In genomic region chr19:12466204-12466603, GRCm38 (mm10) we compare ENCODE assay signal across 10 mouse cellular contexts. TPM values are rescaled to one million over a fixed set of nuclear protein-coding genes. Genes with fewer than 3 reads are reported as not detected.
DNase-seq lines count a peak whose midpoint lies in the region; ATAC-seq and TF ChIP-seq lines count a peak whose summit lies in the region.
"Had no signal": no experiment of that assay in that cellular context is flagged by ENCODE, and none has a peak within 500 bp of the region (broad histone marks: within the 10 kb centered on the region; RNA-seq: fewer than 3 reads in every experiment).

No protein-coding gene starts in this region.

- peak; percentile 80 for TF ChIP-seq CTCF in liver, adult 2 months (IDR thresholded peaks at IDR 0.05; ENCODE audit: low read depth, low read length)
- TF ChIP-seq CTCF in midbrain, postnatal 0 days (IDR thresholded peaks at IDR 0.05): peak; percentile 89

- H3K9me3 ChIP-seq in midbrain, postnatal 0 days (ENCODE audit: low read length): no peaks in the 10 kb centered on the region
- H3K9me3 ChIP-seq: stomach, embryonic 15.5 days had no signal

- H3K27ac ChIP-seq in liver, adult 2 months (replicated peaks; ENCODE audit: insufficient read depth, low read depth, low read length): no peak overlapping the region
- no peak overlapping the region for H3K27ac ChIP-seq in midbrain, postnatal 0 days (ENCODE audit: low read depth, low read length)
- H3K27ac ChIP-seq: stomach, embryonic 15.5 days had no signal

- no peak overlapping the region for H3K9ac ChIP-seq in liver, adult 2 months (ENCODE audit: low read depth, low read length)
- no peak overlapping the region for H3K9ac ChIP-seq in midbrain, postnatal 0 days (replicated peaks; ENCODE audit: low read length, poor library complexity, severe bottlenecking)
- H3K9ac ChIP-seq: stomach, embryonic 15.5 days had no signal

- DNase-seq in B cell, adult 2 months: peak; percentile 80 to 81
- peak; percentile 82 for DNase-seq in Muller cell, postnatal 12 days (ENCODE audit: inconsistent ontology term)
- DNase-seq in cerebellum, postnatal 25 days: peak; percentile 62 to 68
- peak; percentile 36 to 45 for DNase-seq in gastrocnemius, adult 8-10 months (ENCODE audit: low spot score in 2 of 2)
- DNase-seq in kidney, adult 8-10 months: peak; percentile 62 to 72
- peak; percentile 66 for DNase-seq in liver, adult 2 months (ENCODE audit: extremely low read depth, low read depth, low spot score)
- peak; percentile 63 for DNase-seq in midbrain, postnatal 0 days (ENCODE audit: low spot score)
- DNase-seq in testis, postnatal 10 days (ENCODE audit: low spot score): peak; percentile 73

- H3K79me2 ChIP-seq in liver, adult 2 months (ENCODE audit: control insufficient read depth, insufficient read depth, low read length): no peaks in the 10 kb centered on the region

- H3K4me2 ChIP-seq in midbrain, postnatal 0 days (ENCODE audit: low read depth, low read length, poor library complexity, severe bottlenecking): no peak overlapping the region
- H3K4me2 ChIP-seq: stomach, embryonic 15.5 days had no signal

- H3K4me1 ChIP-seq in liver, adult 2 months (ENCODE audit: control insufficient read depth, insufficient read depth, low read length): peaks cover 7% of the 10 kb centered on the region; the same call in 1 of the 2 replicates
- H3K4me1 ChIP-seq in midbrain, postnatal 0 days (ENCODE audit: insufficient read depth, low read length): no peaks in the 10 kb centered on the region
- H3K4me1 ChIP-seq: stomach, embryonic 15.5 days had no signal

- H3K27me3 ChIP-seq in liver, adult 2 months (ENCODE audit: control insufficient read depth, insufficient read depth, low read length): no peaks in the 10 kb centered on the region
- no peaks in the 10 kb centered on the region for H3K27me3 ChIP-seq in midbrain, postnatal 0 days (ENCODE audit: insufficient read depth, low read length)
- H3K27me3 ChIP-seq: stomach, embryonic 15.5 days had no signal

- ATAC-seq in midbrain, postnatal 0 days (ENCODE audit: low FRiP score): peak; percentile 34; the same call in 1 of the 2 replicates

- TF ChIP-seq POLR2A in liver, adult 2 months (IDR thresholded peaks at IDR 0.05; ENCODE audit: extremely low read depth, insufficient read depth, low read length): no peak

- H3K36me3 ChIP-seq in liver, adult 2 months (ENCODE audit: control insufficient read depth, insufficient read depth, low read length): no peaks in the 10 kb centered on the region
- peaks cover 26% of the 10 kb centered on the region for H3K36me3 ChIP-seq in midbrain, postnatal 0 days (ENCODE audit: insufficient read depth, low read length)

- no peak overlapping the region for H3K4me3 ChIP-seq in liver, adult 2 months (ENCODE audit: insufficient read depth, low read depth, low read length)
- H3K4me3 ChIP-seq in midbrain, postnatal 0 days (ENCODE audit: low read depth, low read length): no peak overlapping the region
- H3K4me3 ChIP-seq: stomach, embryonic 15.5 days had no signal

- WGBS in liver, adult 2 months: 21% methylated on average over 7 of the region's 7 CpGs
- 25% methylated on average over 7 of the region's 7 CpGs for WGBS in midbrain, postnatal 0 days

RNA-seq across cellular contexts. Expression of gene Mpeg1, which starts 5.6 kb away (rescaled TPM):
- total RNA-seq in gastrocnemius, adult 8-10 months (2022): 1 to 10 TPM in 2 of 4 experiments, under 1 TPM in 2; 0.53 to 1.4 (median 0.91) TPM
- total RNA-seq in liver, adult 2 months (2014; rRNA removed): 27.1 and 30.9 TPM in 2 replicates
- polyA plus RNA-seq in liver, adult 2 months (2012; rRNA removed): 6.1 and 7.4 TPM in 2 replicates
- total RNA-seq in midbrain, postnatal 0 days (2014; rRNA removed): 2.7 and 4.2 TPM in 2 replicates
- 0.83 and 0.88 TPM in 2 replicates for polyA plus RNA-seq in midbrain, postnatal 0 days (2015; fragmentation: Nextera tagmentation; extraction: Ambion mirVana)

RNA-seq across cellular contexts. Expression of gene Dtx4, which starts 35.0 kb away (rescaled TPM):
- 1 to 10 TPM; 2.1 to 2.6 (median 2.4) TPM for total RNA-seq in gastrocnemius, adult 8-10 months (2022)
- total RNA-seq in liver, adult 2 months (2014; rRNA removed): 1.8 and 3.8 TPM in 2 replicates
- 6.5 and 7.2 TPM in 2 replicates for polyA plus RNA-seq in liver, adult 2 months (2012; rRNA removed)
- total RNA-seq in midbrain, postnatal 0 days (2014; rRNA removed): 57.5 and 63.1 TPM in 2 replicates
- 24.3 and 26.3 TPM in 2 replicates for polyA plus RNA-seq in midbrain, postnatal 0 days (2015; fragmentation: Nextera tagmentation; extraction: Ambion mirVana)

RNA-seq across cellular contexts. Expression of gene Pfpl, which starts 38.5 kb away (rescaled TPM):
- not detected for total RNA-seq in gastrocnemius, adult 8-10 months (2022)
- total RNA-seq in liver, adult 2 months (2014; rRNA removed): not detected in 2 replicates
- not detected in 2 replicates for polyA plus RNA-seq in liver, adult 2 months (2012; rRNA removed)
- not detected in 2 replicates for total RNA-seq in midbrain, postnatal 0 days (2014; rRNA removed)
- polyA plus RNA-seq in midbrain, postnatal 0 days (2015; fragmentation: Nextera tagmentation; extraction: Ambion mirVana): not detected in 2 replicates
- total RNA-seq: gastrocnemius, postnatal 36 days had no signal
- polyA plus RNA-seq: stomach, embryonic 15.5 days had no signal

RNA-seq across cellular contexts. Expression of gene Olfr1441, which starts 49.0 kb away (rescaled TPM):
- total RNA-seq in gastrocnemius, adult 8-10 months (2022): not detected
- not detected in 2 replicates for total RNA-seq in liver, adult 2 months (2014; rRNA removed)
- polyA plus RNA-seq in liver, adult 2 months (2012; rRNA removed): not detected in 2 replicates
- total RNA-seq in midbrain, postnatal 0 days (2014; rRNA removed): not detected in 2 replicates
- not detected in 2 replicates for polyA plus RNA-seq in midbrain, postnatal 0 days (2015; fragmentation: Nextera tagmentation; extraction: Ambion mirVana)
- total RNA-seq: gastrocnemius, postnatal 36 days had no signal
- polyA plus RNA-seq: stomach, embryonic 15.5 days had no signal

Comparison
In these comparisons a context has a peak if more than half of its experiments do, and no peak if none do; other contexts are left out.
1. RNA of gene Dtx4, which starts 35.0 kb away (total RNA-seq): 57.5 to 63.1 TPM in midbrain, postnatal 0 days; 2.1 to 2.6 TPM in gastrocnemius, adult 8-10 months and 1.8 to 3.8 TPM in liver, adult 2 months; every median in the first group is over 10 times any median in the second.
2. Peak in every context shown above with its lines, with median percentiles within 50 percentile points of each other: DNase-seq.